Mouse (Mus musculus): ENCODE data around the gene Slc44a5. TPM values are rescaled to one million over a fixed set of nuclear protein-coding genes. Genes with fewer than 3 reads are reported as not detected.
"Not testable (repeated sequence)": the region's sequence is repeated elsewhere in the genome, so short reads cannot be mapped to it uniquely, and the experiment has no call there.

The Slc44a5 gene
- polyA plus RNA-seq, 1 experiment from 2014 or later = 4.2 TPM

DNA sequence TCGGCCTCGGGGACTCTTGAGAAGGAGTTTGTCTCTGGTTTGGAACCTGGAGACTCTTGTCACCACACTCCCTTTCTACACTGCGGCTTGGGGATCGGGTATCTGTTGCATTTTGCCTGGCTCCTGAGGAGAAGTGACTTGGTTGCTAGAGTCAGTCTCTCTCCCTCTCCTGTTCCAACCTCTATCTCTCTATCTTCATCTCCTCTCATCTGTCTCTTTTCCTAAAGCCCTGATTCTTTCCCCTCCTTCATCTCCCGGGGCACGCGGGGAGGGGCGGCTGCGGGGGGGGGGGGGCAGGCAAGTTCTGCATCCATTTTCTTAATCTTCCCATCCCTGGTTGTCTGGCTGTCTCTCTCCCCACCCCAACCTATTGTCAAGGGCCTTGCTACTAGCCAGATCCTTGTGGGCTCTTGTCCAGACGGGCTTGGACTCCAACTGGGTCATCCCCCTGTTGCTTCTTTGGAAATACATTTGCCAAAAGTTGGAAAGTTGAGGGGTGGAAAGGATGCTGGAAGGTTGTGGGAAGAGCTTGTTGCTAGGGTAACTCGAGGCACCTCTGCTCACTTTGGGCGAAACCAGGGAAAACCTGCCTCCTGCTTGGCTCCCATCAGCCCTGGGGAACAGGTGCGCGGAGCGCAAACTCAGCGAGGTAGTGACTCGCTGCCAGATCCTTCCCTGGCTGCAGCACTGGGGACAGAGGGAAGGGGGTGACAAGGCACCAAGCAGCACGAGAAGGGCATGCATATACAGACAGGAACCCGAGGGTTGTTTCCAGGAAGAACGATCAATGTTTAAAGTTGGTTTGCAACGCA lies 919 bp downstream of the Slc44a5 start:
- Histone ChIP-seq H3K27me3 (peaks cover 29% of the 10 kb centered on the region), H3K4me3 (peak overlapping the region; percentile 56), H3K27ac (replicated peaks) (no peak overlapping the region), H3K4me1 (replicated peaks) (peaks cover 23% of the 10 kb centered on the region), H3K9ac (peak overlapping the region; percentile 86), H3K36me3 (no peaks in the 10 kb centered on the region), H3K9me3 (no peaks in the 10 kb centered on the region), H3K4me2 (peak overlapping the region; percentile 96)
- peak; percentile 34 for ATAC-seq (ENCODE audit: low read depth)
- WGBS = 3% methylated on average over 20 of the region's 21 CpGs

DNA sequence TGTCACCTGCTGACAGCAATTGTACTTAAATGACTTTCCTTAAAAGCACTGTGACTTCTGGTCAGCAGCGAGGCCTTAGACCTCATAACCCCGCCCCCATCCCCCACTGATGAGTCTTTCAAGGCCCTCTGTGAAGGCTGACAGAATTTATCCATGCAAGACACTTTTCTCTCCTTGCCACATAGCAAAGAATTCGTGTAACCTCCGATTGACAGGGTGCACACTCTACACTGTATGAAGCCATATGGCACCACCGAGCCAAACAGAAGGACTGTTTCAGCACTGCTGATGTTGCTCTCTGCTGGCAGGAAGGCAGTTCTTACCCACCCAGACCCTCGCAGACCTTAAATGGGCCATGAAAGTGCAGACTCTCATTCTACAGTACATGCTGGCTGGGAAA lies 1.8 kb downstream of the Slc44a5 start:
- 5% methylated on average over 6 of the region's 6 CpGs for WGBS
- peaks cover 23% of the 10 kb centered on the region for H3K4me1 ChIP-seq (replicated peaks)
- H3K27me3 ChIP-seq = peaks cover 29% of the 10 kb centered on the region
- H3K9ac ChIP-seq = peak overlapping the region; percentile 86; the same call in 1 of the 2 replicates
- no peaks in the 10 kb centered on the region for H3K36me3 ChIP-seq
- no peak for ATAC-seq (ENCODE audit: low read depth)
- peak overlapping the region; percentile 96 for H3K4me2 ChIP-seq
- no peak overlapping the region for H3K27ac ChIP-seq (replicated peaks)
- no peaks in the 10 kb centered on the region for H3K9me3 ChIP-seq
- H3K4me3 ChIP-seq = peak overlapping the region; percentile 56

GRCm38 (mm10) chr3:153975791-153976190 lies 2.6 kb downstream of the Slc44a5 start:
- Histone ChIP-seq H3K4me3 (no peak overlapping the region), H3K4me2 (no peak overlapping the region), H3K36me3 (no peaks in the 10 kb centered on the region), H3K27ac (replicated peaks) (no peak overlapping the region), H3K4me1 (replicated peaks) (peaks cover 23% of the 10 kb centered on the region), H3K9ac (no peak overlapping the region), H3K9me3 (no peaks in the 10 kb centered on the region), H3K27me3 (peaks cover 29% of the 10 kb centered on the region)
- 82% methylated on average over 7 of the region's 7 CpGs for WGBS
- ATAC-seq (ENCODE audit: low read depth) = no peak

DNA sequence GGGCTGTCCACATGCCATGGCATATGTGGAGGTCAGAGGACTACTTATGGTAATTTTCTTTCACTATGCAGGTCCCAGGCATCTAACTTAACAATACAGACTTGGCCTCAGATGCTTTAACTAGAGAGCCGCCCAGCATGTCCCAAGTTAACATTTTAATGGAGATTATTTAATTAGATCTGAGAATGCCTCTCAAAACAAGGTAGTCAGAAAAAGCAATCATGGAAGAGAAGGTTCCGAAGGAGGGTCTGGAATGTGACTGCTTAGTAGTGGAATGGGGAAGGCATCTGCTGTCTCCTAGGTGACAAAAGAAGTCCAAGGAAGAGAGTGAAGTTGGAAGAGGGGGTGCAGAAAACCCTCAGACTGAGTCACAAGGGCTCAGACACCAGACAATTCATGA lies 7.4 kb downstream of the Slc44a5 start:
- H3K9me3 ChIP-seq = no peaks in the 10 kb centered on the region
- no peaks in the 10 kb centered on the region for H3K36me3 ChIP-seq
- no peak overlapping the region for H3K27ac ChIP-seq (replicated peaks)
- H3K9ac ChIP-seq = no peak overlapping the region
- ATAC-seq (ENCODE audit: low read depth) = no peak
- no peak overlapping the region for H3K4me3 ChIP-seq
- WGBS = 56% methylated on average over 2 of the region's 2 CpGs
- peaks cover 5% of the 10 kb centered on the region; the same call in 1 of the 2 replicates for H3K27me3 ChIP-seq
- H3K4me1 ChIP-seq (replicated peaks) = no peaks in the 10 kb centered on the region
- H3K4me2 ChIP-seq = no peak overlapping the region

DNA sequence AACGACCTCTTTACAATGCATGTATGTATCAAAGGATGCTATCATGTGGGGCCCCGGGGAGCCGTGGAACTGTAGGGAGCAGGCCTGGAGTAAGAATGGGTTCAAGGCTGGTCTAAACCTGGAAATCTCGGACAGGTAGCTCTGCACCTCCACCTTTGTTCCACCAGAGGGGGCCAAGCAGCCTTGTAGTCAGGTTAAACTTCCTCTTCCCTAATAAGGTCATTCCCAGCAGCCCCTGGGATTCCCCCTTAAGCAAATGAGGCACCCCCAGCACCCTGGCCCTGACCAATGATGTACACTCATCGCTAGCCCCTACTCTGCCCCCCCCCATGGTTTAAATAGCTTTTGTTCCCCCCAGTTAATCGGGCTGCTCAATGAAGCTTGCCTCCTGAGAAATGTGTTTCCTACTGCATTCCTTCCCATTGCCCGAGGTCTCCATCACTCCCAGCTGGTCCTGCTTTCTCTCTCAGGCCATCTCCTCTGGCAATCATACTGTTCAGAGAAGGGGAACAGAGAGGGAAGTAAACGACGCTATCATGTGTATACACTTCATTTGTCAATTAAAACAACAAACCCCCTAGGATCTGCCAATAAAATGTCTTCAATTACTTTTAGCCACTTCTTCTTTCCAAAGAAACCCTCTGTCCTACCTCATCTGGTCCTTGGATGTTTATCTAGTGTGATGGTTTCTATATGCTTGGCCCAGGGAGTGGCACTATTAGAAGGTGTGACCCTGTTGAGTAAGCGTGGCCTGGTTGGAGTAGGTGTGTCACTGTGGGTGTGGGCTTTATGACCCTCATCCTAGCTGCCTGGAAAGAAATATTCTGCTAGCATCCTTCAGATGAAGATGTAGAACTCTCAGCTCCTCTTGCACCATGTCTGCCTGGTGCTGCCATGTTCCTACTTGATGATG lies 11.4 kb downstream of the Slc44a5 start:
- H3K27ac ChIP-seq (replicated peaks) = no peak overlapping the region
- WGBS = 49% methylated on average over 10 of the region's 10 CpGs
- peak; percentile 50; the same call in 1 of the 2 replicates for ATAC-seq (ENCODE audit: low read depth)
- no peak overlapping the region for H3K4me3 ChIP-seq
- H3K36me3 ChIP-seq = no peaks in the 10 kb centered on the region
- H3K4me2 ChIP-seq = no peak overlapping the region
- H3K9ac ChIP-seq = no peak overlapping the region
- no peaks in the 10 kb centered on the region for H3K9me3 ChIP-seq
- H3K27me3 ChIP-seq = no peaks in the 10 kb centered on the region
- H3K4me1 ChIP-seq (replicated peaks) = no peaks in the 10 kb centered on the region

DNA sequence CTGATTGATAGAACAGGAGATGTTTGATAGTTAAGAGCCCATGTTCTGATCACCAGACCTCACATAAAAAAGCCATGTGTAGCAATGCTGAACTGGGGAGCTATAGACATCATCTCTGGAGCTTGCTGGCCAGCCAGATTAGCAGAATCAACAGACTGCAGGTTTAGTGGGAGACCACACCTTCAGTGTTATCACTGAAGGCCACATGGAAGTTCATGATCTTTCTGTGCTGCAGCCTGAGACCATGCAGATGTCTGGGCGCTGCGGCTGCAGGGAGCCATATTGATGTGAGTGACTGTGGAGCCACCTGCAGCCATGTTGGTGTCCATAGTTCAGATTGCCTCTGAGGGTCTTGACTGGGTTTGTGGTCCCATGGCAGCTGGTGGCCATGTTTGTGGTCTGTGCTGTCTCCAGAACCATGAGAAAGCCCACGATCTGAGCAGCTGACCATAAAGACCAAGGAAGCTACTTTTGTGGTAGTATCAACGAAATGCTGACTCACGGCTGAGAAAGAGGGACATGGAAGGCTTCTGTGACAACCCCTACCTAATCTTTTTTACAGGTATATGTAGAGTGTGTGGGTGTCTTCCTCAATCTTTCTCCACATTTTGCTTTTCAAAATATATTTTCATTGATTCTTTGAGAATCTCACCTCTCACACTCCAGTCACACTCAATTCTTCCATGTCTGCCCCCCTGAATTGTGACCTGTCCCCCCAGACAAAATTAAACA lies 26.7 kb downstream of the Slc44a5 start:
- Histone ChIP-seq H3K36me3 (no peaks in the 10 kb centered on the region), H3K4me2 (no peak overlapping the region), H3K9me3 (no peaks in the 10 kb centered on the region), H3K27me3 (no peaks in the 10 kb centered on the region), H3K4me1 (replicated peaks) (no peaks in the 10 kb centered on the region), H3K27ac (replicated peaks) (no peak overlapping the region), H3K9ac (no peak overlapping the region), H3K4me3 (no peak overlapping the region)
- ATAC-seq (ENCODE audit: low read depth) = no peak
- WGBS = 97% methylated on average over 5 of the region's 5 CpGs

DNA sequence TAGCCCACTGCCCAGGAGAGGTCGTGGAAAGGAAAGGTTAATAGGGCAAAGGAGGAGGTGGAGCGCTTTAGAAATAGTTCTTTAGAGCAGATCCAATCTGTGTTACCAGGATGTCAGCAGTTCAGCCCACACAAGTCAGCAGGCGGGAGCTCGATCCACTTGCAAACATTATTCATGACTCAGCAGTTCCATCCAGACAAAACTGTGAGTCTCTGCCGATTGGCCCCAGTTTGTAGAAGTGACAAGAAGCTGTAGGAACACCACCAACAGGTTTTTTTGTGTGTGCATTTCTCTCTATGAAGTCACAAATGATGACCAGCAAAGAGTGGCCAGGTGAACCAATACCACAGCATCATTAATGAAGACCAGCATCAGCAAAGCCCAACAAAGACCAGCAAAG lies 28.1 kb downstream of the Slc44a5 start:
- H3K27me3 ChIP-seq = no peaks in the 10 kb centered on the region
- no peak overlapping the region for H3K27ac ChIP-seq (replicated peaks)
- ATAC-seq (ENCODE audit: low read depth) = no peak
- H3K4me2 ChIP-seq = no peak overlapping the region
- H3K9ac ChIP-seq = no peak overlapping the region
- H3K4me3 ChIP-seq = no peak overlapping the region
- H3K36me3 ChIP-seq = no peaks in the 10 kb centered on the region
- WGBS = 80% methylated on average over 5 of the region's 5 CpGs
- no peaks in the 10 kb centered on the region for H3K4me1 ChIP-seq (replicated peaks)
- H3K9me3 ChIP-seq = no peaks in the 10 kb centered on the region

DNA sequence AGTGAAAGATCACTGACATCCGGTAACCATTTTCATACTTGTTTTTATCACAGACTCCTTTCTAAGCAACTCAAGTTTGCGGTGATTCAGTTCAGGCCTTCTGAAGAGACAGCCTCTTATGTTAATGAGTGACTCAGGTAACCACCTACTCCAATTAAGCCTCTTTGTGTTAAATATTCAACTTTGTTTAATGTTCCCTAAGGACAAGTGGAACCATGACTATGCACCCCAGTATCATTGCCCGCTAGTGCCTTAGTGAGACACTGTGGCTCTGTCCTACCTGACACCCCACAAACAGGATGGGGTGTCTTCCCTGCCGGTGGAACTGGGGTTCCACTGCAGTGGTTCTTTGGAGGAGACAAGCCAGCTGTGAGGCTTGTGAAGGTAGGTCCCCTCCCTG lies 73.6 kb downstream of the Slc44a5 start:
- no peaks in the 10 kb centered on the region for H3K9me3 ChIP-seq
- H3K27me3 ChIP-seq = no peaks in the 10 kb centered on the region
- no peak overlapping the region for H3K27ac ChIP-seq (replicated peaks)
- H3K4me3 ChIP-seq = no peak overlapping the region
- H3K4me2 ChIP-seq = no peak overlapping the region
- H3K9ac ChIP-seq = no peak overlapping the region
- H3K36me3 ChIP-seq = no peaks in the 10 kb centered on the region
- H3K4me1 ChIP-seq (replicated peaks) = no peaks in the 10 kb centered on the region
- no peak for ATAC-seq (ENCODE audit: low read depth)
- 85% methylated on average over 4 of the region's 4 CpGs for WGBS

DNA sequence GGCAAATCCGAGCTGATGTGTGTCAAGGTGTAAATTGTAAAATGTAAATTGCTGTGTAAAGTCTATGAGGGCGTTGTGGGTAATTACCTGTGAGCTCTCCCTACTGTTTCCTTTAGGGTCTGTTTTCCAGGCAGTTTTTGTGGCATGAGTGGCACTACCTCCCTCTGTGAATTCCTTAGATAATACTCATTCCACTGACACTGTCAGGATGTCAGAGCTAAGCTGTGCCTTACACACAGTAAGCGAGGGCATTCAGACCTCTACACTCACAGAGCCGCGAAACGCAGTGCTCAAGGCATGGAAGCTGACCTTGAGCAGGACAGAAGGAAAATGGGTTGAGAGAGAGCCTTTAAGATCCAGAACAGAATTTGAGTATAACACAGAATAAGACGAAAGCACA lies 80.1 kb downstream of the Slc44a5 start:
- Histone ChIP-seq H3K4me2 (no peak overlapping the region), H3K9ac (no peak overlapping the region), H3K4me1 (replicated peaks) (no peaks in the 10 kb centered on the region), H3K36me3 (no peaks in the 10 kb centered on the region), H3K27me3 (no peaks in the 10 kb centered on the region), H3K4me3 (no peak overlapping the region), H3K27ac (replicated peaks) (no peak overlapping the region), H3K9me3 (no peaks in the 10 kb centered on the region)
- ATAC-seq (ENCODE audit: low read depth) = no peak
- 72% methylated on average over 7 of the region's 7 CpGs for WGBS

DNA sequence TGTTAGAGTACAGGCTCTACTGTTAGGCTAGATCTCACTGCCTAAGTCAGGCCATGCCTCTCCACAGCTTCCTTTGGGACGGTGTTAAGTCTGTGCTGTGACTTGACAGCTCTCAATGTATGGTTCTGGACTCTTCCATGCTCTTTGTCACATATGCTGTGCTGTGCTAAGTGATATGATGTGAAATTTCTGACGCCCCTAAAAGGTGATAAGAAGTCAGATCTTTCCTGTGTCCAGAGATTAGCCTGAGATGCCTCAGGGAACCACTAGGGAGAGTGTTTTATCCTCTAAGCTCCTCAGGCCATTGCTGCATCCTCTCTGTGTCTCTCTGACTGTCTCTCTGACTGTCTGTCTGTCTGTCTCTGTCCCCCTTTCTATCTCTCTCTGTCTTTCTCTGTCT lies 84.2 kb downstream of the Slc44a5 start:
- no peak overlapping the region for H3K4me3 ChIP-seq
- 75% methylated on average over 2 of the region's 2 CpGs for WGBS
- no peak overlapping the region for H3K27ac ChIP-seq (replicated peaks)
- H3K4me2 ChIP-seq = no peak overlapping the region
- no peaks in the 10 kb centered on the region for H3K36me3 ChIP-seq
- H3K27me3 ChIP-seq = no peaks in the 10 kb centered on the region
- ATAC-seq (ENCODE audit: low read depth) = no peak
- H3K9me3 ChIP-seq = no peaks in the 10 kb centered on the region
- no peaks in the 10 kb centered on the region for H3K4me1 ChIP-seq (replicated peaks)
- no peak overlapping the region for H3K9ac ChIP-seq

GRCm38 (mm10) chr3:154058200-154058599 lies 85.0 kb downstream of the Slc44a5 start:
- Histone ChIP-seq H3K27ac (replicated peaks) (no peak overlapping the region), H3K27me3 (no peaks in the 10 kb centered on the region), H3K4me1 (replicated peaks) (no peaks in the 10 kb centered on the region), H3K4me3 (no peak overlapping the region), H3K9me3 (no peaks in the 10 kb centered on the region), H3K36me3 (no peaks in the 10 kb centered on the region), H3K4me2 (no peak overlapping the region), H3K9ac (no peak overlapping the region)
- WGBS = 84% methylated on average over 5 of the region's 5 CpGs
- no peak for ATAC-seq (ENCODE audit: low read depth)

DNA sequence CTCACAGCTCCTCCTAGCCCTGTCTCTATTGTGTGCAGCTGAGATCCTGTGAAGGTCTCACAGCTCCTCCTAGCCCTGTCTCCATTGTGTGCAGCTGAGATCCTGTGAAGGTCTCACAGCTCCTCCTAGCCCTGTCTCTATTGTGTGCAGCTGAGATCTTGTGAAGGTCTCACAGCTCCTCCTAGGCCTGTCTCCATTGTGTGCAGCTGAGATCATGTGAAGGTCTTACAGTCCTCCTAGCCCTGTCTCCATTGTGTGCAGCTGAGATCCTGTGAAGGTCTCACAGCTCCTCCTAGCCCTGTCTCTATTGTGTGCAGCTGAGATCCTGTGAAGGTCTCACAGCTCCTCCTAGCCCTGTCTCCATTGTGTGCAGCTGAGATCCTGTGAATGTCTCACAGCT lies 98.8 kb downstream of the Slc44a5 start:
- H3K27me3 ChIP-seq; H3K4me2 ChIP-seq; H3K4me3 ChIP-seq; H3K9ac ChIP-seq; H3K36me3 ChIP-seq; ATAC-seq (ENCODE audit: low read depth); H3K4me1 ChIP-seq (replicated peaks); H3K9me3 ChIP-seq; H3K27ac ChIP-seq (replicated peaks): not testable (repeated sequence)
